Mouse (Mus musculus) spleen, adult 2 months (tissue): ENCODE data around the gene 4930579G24Rik.

Experiments used
- CTCF ChIP-seq: fragments of 200-500 bp; IDR thresholded peaks from 2 replicates; pipeline ENCODE4 v1.5.1; 2011; ENCODE audit warnings: mild to moderate bottlenecking, inconsistent platforms; ENCODE audit not compliant: insufficient read depth, insufficient read length, insufficient replicate concordance; ENCODE audit errors: extremely low read depth
- POLR2A ChIP-seq: fragments of 200-500 bp; IDR thresholded peaks from 2 replicates; pipeline ENCODE4 v1.6.1; 2011; ENCODE audit warnings: low read depth, low read length, inconsistent platforms

DNA sequence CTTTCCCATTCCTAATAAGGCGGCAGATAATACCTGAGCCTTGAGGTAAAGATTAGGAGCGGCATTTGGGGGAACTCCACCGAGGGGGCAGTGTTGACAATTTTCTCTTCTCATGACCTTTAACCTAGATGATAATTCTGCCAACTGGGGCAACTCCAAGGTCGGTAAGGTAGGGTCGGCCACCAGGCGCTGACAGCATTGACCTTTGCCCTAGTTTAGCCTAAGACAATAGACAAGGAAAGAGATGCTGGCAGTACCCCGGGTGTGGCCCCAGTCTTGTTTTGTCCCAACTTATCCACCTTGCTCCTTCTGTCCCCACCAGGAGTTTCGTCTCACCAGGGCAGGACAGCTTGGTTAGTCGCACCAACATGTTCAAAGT, 708 bp upstream of the 4930579G24Rik start:
- TF ChIP-seq CTCF (no peak), POLR2A (no peak)
